Mouse (Mus musculus) splenic B cell, adult 2 months (primary cell): Measurements from ENCODE around the gene Etv4.

Experiments
- DNase-seq: peaks from one replicate; pipeline ENCODE4 v3.0.0-alpha.2; 2011; ENCODE audit warnings: low read depth, low spot score
- H3K27me3 ChIP-seq: 2 replicates; pipeline ENCODE4 v1.6.1; 2012; ENCODE audit warnings: mild to moderate bottlenecking, low read length, moderate library complexity, mixed read lengths; ENCODE audit not compliant: control insufficient read depth, poor library complexity, insufficient read depth, severe bottlenecking
- H3K36me3 ChIP-seq: 2 replicates; pipeline ENCODE4 v1.6.1; 2012; ENCODE audit warnings: mild to moderate bottlenecking, low read length, moderate library complexity, mixed read lengths; ENCODE audit not compliant: control insufficient read depth, poor library complexity, insufficient read depth, severe bottlenecking

The Etv4 gene

DNA sequence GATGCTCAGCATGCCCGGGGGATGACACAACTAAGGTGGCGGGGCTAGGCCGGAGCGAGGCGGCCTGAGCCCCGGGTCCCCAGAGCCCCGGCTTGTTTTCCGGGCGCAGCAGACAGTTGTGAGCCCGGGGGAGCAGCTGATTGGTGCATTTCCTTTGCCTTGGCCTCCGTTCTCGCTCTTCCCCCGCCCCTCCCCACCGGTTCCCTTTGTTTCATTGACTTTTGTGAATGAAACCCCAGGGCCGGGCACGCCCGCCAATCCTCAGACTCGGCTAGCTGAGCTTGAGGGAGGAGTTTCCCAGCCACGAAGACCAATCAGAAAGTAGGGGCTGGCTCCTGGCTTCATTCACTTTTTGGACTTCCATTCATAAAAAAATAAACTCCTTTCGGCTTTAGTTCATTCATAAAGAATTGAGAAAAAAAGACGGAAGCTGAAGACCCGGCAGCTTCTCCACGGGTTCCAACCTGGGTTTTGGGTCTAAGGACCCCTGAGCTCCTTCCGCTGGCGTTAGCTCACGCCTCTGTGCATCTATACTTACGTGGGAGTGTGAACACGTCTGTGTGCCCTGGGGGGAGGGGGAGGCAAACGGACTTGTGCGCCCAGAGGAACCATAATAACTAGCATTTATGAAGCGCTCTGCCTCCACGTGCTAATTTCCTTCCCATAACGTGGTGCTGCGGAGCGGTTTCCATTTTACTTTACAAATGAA lies at the start of gene Etv4:
Gene Etv4 (minus strand): TSS at position 229 of the 709 bp plus-strand sequence.
- Histone ChIP-seq H3K36me3 (no peaks in the 10 kb centered on the region), H3K27me3 (no peaks in the 10 kb centered on the region)
- DNase-seq = peak; percentile 79

- Histone ChIP-seq H3K36me3 (no peaks in the 10 kb centered on the region), H3K27me3 (no peaks in the 10 kb centered on the region)
- no peak for DNase-seq
Measured at GRCm38 (mm10) chr11:101832001-101832400, 46.8 kb upstream of the Etv4 start.

DNA sequence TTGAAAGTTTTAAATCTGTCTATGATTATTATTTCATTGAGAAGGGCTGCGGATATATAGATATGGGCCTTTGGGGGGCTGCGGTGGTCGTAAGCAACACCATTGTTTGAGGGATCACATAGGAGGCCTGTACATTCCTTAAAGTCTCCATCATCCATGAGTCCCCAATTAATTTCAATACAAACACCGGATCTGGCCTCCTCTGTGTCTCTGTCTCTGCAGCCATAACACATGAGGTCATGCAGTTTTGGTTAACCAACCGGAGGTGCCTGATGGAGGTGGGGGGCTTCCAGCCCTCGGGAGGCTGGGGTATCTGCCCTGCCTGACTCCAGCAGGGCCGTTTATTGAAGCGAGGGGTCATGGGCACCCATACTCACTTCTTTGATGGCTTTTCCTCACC lies 45.4 kb upstream of the Etv4 start:
- H3K36me3 ChIP-seq = no peaks in the 10 kb centered on the region
- H3K27me3 ChIP-seq = no peaks in the 10 kb centered on the region
- DNase-seq = no peak

- Histone ChIP-seq H3K27me3 (no peaks in the 10 kb centered on the region), H3K36me3 (no peaks in the 10 kb centered on the region)
- DNase-seq = no peak
Measured at GRCm38 (mm10) chr11:101830112-101830511, 44.9 kb upstream of the Etv4 start.

- H3K36me3 ChIP-seq = no peaks in the 10 kb centered on the region
- H3K27me3 ChIP-seq = no peaks in the 10 kb centered on the region
- no peak for DNase-seq
Measured at GRCm38 (mm10) chr11:101828718-101829117, 43.5 kb upstream of the Etv4 start.

DNA sequence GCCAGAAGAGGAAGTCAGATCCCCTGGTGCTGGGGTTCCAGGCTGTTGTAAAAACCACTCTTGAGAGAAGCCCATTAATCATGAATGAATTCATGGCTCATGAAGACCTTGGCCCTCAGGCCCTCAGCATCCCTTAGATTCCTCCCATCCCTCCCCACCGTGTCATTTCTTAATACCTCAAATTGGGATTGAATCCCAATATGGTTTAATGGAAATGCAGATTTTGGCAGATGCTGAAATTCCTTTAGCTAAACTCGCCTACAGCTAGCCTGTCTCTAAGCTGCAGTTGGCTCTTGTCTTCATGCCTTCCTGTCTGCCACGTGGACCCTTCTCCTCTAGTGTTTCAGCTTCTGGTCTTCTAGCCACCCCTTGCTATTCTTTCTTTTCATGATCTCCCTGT lies 38.0 kb upstream of the Etv4 start:
- DNase-seq = no peak
- H3K36me3 ChIP-seq = no peaks in the 10 kb centered on the region
- H3K27me3 ChIP-seq = no peaks in the 10 kb centered on the region

- Histone ChIP-seq H3K27me3 (no peaks in the 10 kb centered on the region), H3K36me3 (no peaks in the 10 kb centered on the region)
- DNase-seq = no peak
Measured at GRCm38 (mm10) chr11:101820899-101821298, 35.7 kb upstream of the Etv4 start.

DNA sequence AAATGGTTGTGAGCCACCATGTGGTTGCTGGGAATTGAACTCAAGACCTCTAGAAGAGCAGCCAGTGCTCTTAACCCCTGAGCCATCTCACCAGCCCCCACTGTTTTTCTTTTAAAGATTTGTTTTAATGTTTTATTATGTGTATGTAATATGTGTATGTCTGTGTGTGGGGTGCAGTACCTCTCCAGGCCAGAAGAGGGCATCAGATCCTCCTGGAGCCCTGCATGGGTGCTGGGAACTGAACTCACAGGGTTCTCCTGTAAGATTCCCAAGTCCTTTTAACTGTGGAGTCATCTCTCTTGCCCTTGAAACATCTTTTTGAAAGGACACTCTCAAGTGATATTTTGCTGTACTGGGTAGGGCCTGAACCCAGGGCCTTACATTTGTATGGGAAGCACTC lies 34.7 kb upstream of the Etv4 start:
- H3K36me3 ChIP-seq = no peaks in the 10 kb centered on the region
- no peak for DNase-seq
- no peaks in the 10 kb centered on the region for H3K27me3 ChIP-seq

DNA sequence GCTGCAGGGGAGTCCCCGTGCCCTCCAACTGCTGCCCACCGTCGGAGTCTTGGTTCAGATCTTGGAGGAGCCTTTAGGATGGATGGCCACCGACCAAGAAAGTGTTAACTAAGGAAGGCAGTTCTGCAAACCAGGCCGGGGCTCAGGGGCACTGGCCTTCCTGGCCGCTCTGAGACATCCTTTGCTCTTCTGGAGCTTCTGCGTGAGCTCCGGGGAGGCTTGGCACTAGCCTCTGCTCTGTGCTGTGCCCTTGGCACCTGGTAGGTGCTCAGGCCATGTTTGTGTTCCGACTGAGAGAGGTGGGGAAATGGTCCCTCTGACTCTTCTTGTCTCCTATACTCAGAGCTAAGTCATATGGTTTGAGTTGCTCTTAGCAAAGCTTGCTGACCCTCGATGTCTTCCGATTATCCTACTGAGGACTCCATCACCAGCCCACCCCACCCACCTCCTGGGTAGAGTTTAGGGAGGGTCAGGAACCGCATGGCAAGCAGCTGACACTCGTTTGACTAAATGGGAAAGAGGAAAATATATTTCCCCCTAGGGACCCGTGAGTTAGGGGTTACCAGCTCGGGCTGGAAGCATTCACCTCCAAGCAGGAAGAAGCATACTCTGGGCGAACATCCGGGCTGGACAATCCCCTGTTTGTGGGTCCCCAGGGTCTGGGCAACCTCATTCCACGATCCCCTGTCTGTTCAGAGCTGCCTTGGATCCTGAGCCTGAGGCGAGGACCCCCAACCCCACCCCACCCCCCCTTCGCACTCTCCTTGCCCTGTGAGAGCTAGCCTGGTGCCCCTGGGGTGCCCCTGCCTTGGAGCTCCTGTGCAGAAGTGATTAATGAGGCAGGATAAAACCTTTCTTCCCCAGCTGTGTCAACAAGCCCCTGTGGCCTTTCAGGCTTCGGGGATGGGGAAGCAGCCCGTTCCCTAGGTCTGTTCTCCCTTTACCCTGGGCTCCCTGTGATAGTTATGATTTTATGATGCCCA lies 30.2 kb upstream of the Etv4 start:
- Histone ChIP-seq H3K36me3 (no peaks in the 10 kb centered on the region), H3K27me3 (no peaks in the 10 kb centered on the region)
- no peak for DNase-seq

GRCm38 (mm10) chr11:101814375-101815102 lies 29.4 kb upstream of the Etv4 start:
- Histone ChIP-seq H3K27me3 (no peaks in the 10 kb centered on the region), H3K36me3 (no peaks in the 10 kb centered on the region)
- peak; percentile 70 for DNase-seq

DNA sequence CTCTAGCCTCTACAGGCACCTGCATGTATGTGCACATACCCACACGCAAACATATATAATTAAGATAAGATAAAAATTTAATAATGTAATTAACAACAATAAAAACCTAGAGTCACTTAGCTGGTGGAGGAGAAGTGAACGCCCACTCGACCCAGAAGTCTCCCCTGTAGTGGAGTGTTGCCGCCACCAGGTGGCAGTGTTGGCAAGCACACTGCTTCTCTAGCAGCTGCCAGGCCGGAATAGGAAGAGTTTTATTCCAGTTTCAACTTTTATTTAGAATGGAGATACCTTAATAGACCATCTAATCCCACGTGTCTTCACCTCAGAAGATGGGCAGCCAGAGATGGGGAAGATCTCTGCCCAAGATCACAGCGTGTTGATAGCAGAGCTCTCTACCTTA lies 28.1 kb upstream of the Etv4 start:
- Histone ChIP-seq H3K27me3 (no peaks in the 10 kb centered on the region), H3K36me3 (no peaks in the 10 kb centered on the region)
- DNase-seq = peak; percentile 78

- Histone ChIP-seq H3K36me3 (no peaks in the 10 kb centered on the region), H3K27me3 (no peaks in the 10 kb centered on the region)
- DNase-seq = no peak
Measured at GRCm38 (mm10) chr11:101809060-101809828, 24.1 kb upstream of the Etv4 start.

- no peak for DNase-seq
- no peaks in the 10 kb centered on the region for H3K27me3 ChIP-seq
- no peaks in the 10 kb centered on the region for H3K36me3 ChIP-seq
Measured at GRCm38 (mm10) chr11:101807266-101807665, 22.1 kb upstream of the Etv4 start.

GRCm38 (mm10) chr11:101806741-101807140 lies 21.6 kb upstream of the Etv4 start:
- no peaks in the 10 kb centered on the region for H3K27me3 ChIP-seq
- no peak for DNase-seq
- no peaks in the 10 kb centered on the region for H3K36me3 ChIP-seq
